Mouse (Mus musculus) embryonic facial prominence, embryonic 14.5 days (tissue): ENCODE results near the gene Enc1. TPM values are rescaled to one million over a fixed set of nuclear protein-coding genes. Genes with fewer than 3 reads are reported as not detected.

Experiments
- ATAC-seq: fragments of 200-750 bp; cut with Nextera tagmentation; 2 replicates; pipeline ENCODE4 v1.8.0; 2017; ENCODE audit warnings: low read depth, moderate number of reproducible peaks, moderate TSS enrichment
- DNase-seq: peaks from one replicate; pipeline ENCODE4 v3.0.0-alpha.2; 2015; ENCODE audit warnings: low spot score
- H3K27ac ChIP-seq: fragments of 300-500 bp; sonication (generic); replicated peaks from 2 replicates; pipeline ENCODE4 v1.5.1; 2014; ENCODE audit warnings: low read depth, mild to moderate bottlenecking, low read length, moderate library complexity
- H3K27me3 ChIP-seq: fragments of 300-500 bp; sonication (generic); replicated peaks from 2 replicates; pipeline ENCODE4 v1.6.1; 2014; ENCODE audit warnings: low read length; ENCODE audit not compliant: control insufficient read depth, insufficient read depth
- H3K36me3 ChIP-seq: fragments of 300-500 bp; sonication (generic); 2 replicates; pipeline ENCODE4 v1.6.1; 2014; ENCODE audit warnings: low read length, mixed read lengths; ENCODE audit not compliant: control insufficient read depth, insufficient read depth
- H3K4me1 ChIP-seq: fragments of 300-500 bp; sonication (generic); 2 replicates; pipeline ENCODE4 v1.6.1; 2014; ENCODE audit warnings: antibody characterized with exemption, low read length; ENCODE audit not compliant: control insufficient read depth, insufficient read depth
- H3K4me2 ChIP-seq: fragments of 300-500 bp; sonication (generic); 2 replicates; pipeline ENCODE4 v1.6.1; 2014; ENCODE audit warnings: low read depth, mild to moderate bottlenecking, low read length, moderate library complexity, mixed read lengths
- H3K4me3 ChIP-seq: fragments of 300-500 bp; sonication (generic); 2 replicates; pipeline ENCODE4 v1.5.1; 2014; ENCODE audit warnings: low read depth, mild to moderate bottlenecking, low read length
- H3K9ac ChIP-seq: fragments of 300-500 bp; sonication (generic); 2 replicates; pipeline ENCODE4 v1.6.1; 2014; ENCODE audit warnings: low read depth, mild to moderate bottlenecking, low read length, moderate library complexity, mixed read lengths
- H3K9me3 ChIP-seq: fragments of 300-500 bp; sonication (generic); 2 replicates; pipeline ENCODE4 v1.6.1; 2016; ENCODE audit warnings: low read length; ENCODE audit not compliant: control insufficient read depth
- WGBS: fragments of 180-500 bp; shearing (Covaris S2); extraction: QIAGEN DNeasy Blood & Tissue Kit; methylation state at CpG from one replicate; pipeline ENCODE4 v1.1.7; 2014; 5-methylcytosine and 5-hydroxymethylcytosine counted together
- polyA plus RNA-seq: library from polyadenylated mRNA; unstranded; fragments of >200 nt; fragmentation: Nextera tagmentation; extraction: Ambion mirVana; gene quantifications from 2 replicates; pipeline ENCODE4 v1.2.1, GENCODE M21; 2014

Enc1 gene
- 9.5 TPM in 2 replicates for polyA plus RNA-seq

DNA sequence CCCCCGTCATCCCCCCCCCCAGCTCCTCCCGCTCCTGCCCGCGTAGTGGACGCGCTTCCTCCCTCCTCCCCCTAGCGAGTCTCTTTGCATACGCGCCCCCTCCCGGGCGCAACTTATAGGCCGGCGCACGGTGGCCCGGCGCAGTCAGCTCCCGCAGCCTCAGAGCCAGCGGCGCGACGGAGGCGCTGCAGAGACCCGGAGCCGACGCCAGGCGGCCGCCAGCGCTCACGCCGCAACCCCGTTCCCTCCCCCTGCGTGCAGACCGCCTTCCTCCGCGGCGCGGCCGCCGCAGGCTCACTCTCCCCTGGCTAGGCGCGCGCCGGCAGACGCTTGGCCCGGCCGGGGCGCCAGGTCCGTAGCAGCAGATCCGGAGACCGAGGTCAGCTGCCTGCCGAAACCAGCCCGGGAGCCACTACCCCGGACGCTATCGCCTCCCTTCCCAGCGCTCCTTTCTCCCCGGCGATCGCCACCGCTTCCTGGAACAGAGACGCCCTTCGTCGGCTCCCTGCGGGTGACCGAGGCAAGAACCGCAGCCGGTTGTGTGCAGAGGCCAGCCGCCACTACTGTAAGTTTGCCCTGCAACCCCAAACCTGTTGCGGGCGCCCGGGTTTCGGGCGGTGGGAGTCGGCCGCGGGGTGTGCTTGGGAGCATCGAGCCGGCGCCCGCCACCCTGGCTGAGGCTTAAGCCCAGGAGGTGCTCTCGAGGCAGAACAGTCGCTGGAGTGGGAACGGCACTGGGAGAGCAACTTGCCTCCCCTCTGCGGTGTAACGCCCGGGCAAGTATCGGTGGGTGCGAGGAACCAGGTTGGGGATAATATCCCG is at the start of gene Enc1:
TSS of gene Enc1 (plus strand) at position 141 of the 822 bp plus-strand sequence.
- no peaks in the 10 kb centered on the region for H3K9me3 ChIP-seq
- peak within 1 kb of the TSS; percentile 94 for H3K4me3 ChIP-seq
- peak; percentile 94 for ATAC-seq
- peaks cover 15% of the 10 kb centered on the region for H3K36me3 ChIP-seq
- peak within 1 kb of the TSS; percentile 92 for H3K9ac ChIP-seq
- WGBS: 0% methylated on average over 29 of the region's 89 CpGs
- H3K27ac ChIP-seq: peak within 1 kb of the TSS; percentile 97
- no peaks in the 10 kb centered on the region for H3K27me3 ChIP-seq
- peak within 1 kb of the TSS; percentile 95 for H3K4me2 ChIP-seq
- H3K4me1 ChIP-seq: peaks cover 22% of the 10 kb centered on the region
- peak; percentile 98 for DNase-seq

- Histone ChIP-seq H3K4me2 (no peak overlapping the region), H3K4me1 (no peaks in the 10 kb centered on the region; the same call in 1 of the 2 replicates), H3K36me3 (0 out of 2 replicates have a peak, but pooled peaks cover 4% of the 10 kb centered on the region), H3K9me3 (no peaks in the 10 kb centered on the region), H3K27ac (no peak overlapping the region), H3K27me3 (no peaks in the 10 kb centered on the region), H3K9ac (no peak overlapping the region), H3K4me3 (no peak overlapping the region)
- no peak for ATAC-seq
- WGBS: 81% methylated on average over 11 of the region's 11 CpGs
- no peak for DNase-seq
These were observed 48.3 kb upstream of the Enc1 start for GRCm38 (mm10) chr13:97192649-97193048.

- no peak overlapping the region for H3K4me3 ChIP-seq
- H3K4me1 ChIP-seq: no peaks in the 10 kb centered on the region; the same call in 1 of the 2 replicates
- no peaks in the 10 kb centered on the region for H3K27me3 ChIP-seq
- DNase-seq (peak; percentile 80), ATAC-seq (no peak)
- H3K9ac ChIP-seq: no peak overlapping the region
- no peak overlapping the region for H3K4me2 ChIP-seq
- H3K27ac ChIP-seq: no peak overlapping the region
- H3K9me3 ChIP-seq: no peaks in the 10 kb centered on the region
- 0 out of 2 replicates have a peak, but pooled peaks cover 4% of the 10 kb centered on the region for H3K36me3 ChIP-seq
- WGBS: 47% methylated on average over 7 of the region's 7 CpGs
These were observed 47.5 kb upstream of the Enc1 start for GRCm38 (mm10) chr13:97193420-97193819.

DNA sequence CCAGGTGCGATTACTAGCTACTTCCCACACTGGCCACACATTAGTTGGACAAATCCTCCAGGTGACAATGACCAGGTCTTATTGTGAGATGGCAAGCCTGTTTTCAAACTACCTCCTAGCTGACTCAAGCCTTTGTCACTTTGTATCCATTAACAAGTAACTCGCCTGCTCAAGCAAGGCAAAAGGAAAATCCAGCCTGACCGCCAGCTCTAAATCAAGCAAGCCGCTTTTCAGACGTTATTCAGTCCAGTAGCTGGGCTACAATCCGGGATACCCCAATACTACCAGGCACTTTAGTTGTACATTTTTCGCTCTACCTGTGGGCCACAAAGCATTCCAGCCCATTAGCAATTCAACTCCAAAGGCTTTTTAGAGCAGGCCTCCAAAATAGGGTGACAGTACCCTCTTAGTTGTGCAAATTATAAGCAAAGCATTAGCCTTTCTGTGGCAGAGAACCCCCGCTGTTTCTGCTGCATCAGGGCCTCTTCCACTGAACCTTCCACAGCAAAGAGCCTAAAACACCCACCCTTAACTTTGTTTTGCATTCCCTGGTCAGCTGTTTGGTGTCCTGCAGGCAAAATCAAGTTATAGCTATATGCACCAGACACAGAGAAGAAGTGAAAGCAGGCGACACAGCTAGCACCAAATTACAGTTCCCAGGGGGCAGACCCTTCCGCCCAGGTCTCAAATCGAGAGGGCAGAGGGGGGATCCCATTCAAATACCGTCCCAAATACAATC is 44.5 kb upstream of the Enc1 start:
- no peak for ATAC-seq
- no peak overlapping the region for H3K4me3 ChIP-seq
- WGBS: 67% methylated on average over 12 of the region's 12 CpGs
- no peak overlapping the region for H3K27ac ChIP-seq
- no peak for DNase-seq
- H3K27me3 ChIP-seq: no peaks in the 10 kb centered on the region
- no peak overlapping the region for H3K4me2 ChIP-seq
- no peak overlapping the region for H3K9ac ChIP-seq
- H3K4me1 ChIP-seq: no peaks in the 10 kb centered on the region; the same call in 1 of the 2 replicates
- H3K9me3 ChIP-seq: no peaks in the 10 kb centered on the region
- H3K36me3 ChIP-seq: no peaks in the 10 kb centered on the region

DNA sequence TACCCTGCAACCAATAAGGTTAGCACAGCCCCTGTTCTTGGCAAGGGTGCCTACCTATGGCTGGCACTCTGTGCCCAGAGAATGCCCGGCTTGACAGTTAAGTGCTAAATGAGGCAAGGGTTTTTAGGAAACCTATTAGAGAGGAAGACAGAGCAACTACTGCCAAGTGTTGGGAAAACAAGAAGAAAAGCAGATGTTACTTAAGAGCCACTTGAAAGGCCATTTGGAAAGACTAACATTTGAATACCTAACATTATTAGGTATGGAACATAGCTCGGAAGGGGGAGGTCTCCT is 44.0 kb upstream of the Enc1 start:
- DNase-seq: no peak
- Histone ChIP-seq H3K27ac (no peak overlapping the region), H3K27me3 (no peaks in the 10 kb centered on the region), H3K9ac (no peak overlapping the region), H3K9me3 (no peaks in the 10 kb centered on the region), H3K36me3 (no peaks in the 10 kb centered on the region), H3K4me1 (no peaks in the 10 kb centered on the region; the same call in 1 of the 2 replicates), H3K4me3 (no peak overlapping the region), H3K4me2 (no peak overlapping the region)
- no peak for ATAC-seq
- WGBS: 74% methylated on average over 2 of the region's 2 CpGs

- Histone ChIP-seq H3K9me3 (no peaks in the 10 kb centered on the region), H3K27me3 (no peaks in the 10 kb centered on the region), H3K4me1 (no peaks in the 10 kb centered on the region; the same call in 1 of the 2 replicates), H3K4me2 (peak within 1 kb of the TSS; percentile 97), H3K27ac (peak within 1 kb of the TSS; percentile 65), H3K36me3 (no peaks in the 10 kb centered on the region), H3K9ac (peak within 1 kb of the TSS; percentile 72), H3K4me3 (peak within 1 kb of the TSS; percentile 70)
- DNase-seq: peak; percentile 93
- 0% methylated on average over 34 of the region's 45 CpGs for WGBS
- ATAC-seq: peak; percentile 95
These were observed 42.9 kb upstream of the Enc1 start, which contains the start of gene Hexb for GRCm38 (mm10) chr13:97197932-97198562. TSS of gene Hexb (minus strand) at chr13:97198357.

- DNase-seq (no peak), ATAC-seq (no peak)
- no peak overlapping the region for H3K9ac ChIP-seq
- no peak overlapping the region for H3K27ac ChIP-seq
- no peaks in the 10 kb centered on the region for H3K36me3 ChIP-seq
- no peaks in the 10 kb centered on the region for H3K9me3 ChIP-seq
- WGBS: 75% methylated on average over 2 of the region's 2 CpGs
- H3K4me2 ChIP-seq: no peak overlapping the region
- H3K27me3 ChIP-seq: no peaks in the 10 kb centered on the region
- no peak overlapping the region for H3K4me3 ChIP-seq
- H3K4me1 ChIP-seq: no peaks in the 10 kb centered on the region; the same call in 1 of the 2 replicates
These were observed 41.8 kb upstream of the Enc1 start for GRCm38 (mm10) chr13:97199123-97199522.

- WGBS: 50% methylated on average over 7 of the region's 7 CpGs
- no peak overlapping the region for H3K9ac ChIP-seq
- DNase-seq (peak; percentile 63), ATAC-seq (peak; percentile 37; the same call in 1 of the 2 replicates)
- peaks cover 3% of the 10 kb centered on the region; the same call in 1 of the 2 replicates for H3K4me1 ChIP-seq
- H3K36me3 ChIP-seq: no peaks in the 10 kb centered on the region
- no peak overlapping the region for H3K4me2 ChIP-seq
- H3K4me3 ChIP-seq: no peak overlapping the region
- no peak overlapping the region for H3K27ac ChIP-seq
- H3K27me3 ChIP-seq: no peaks in the 10 kb centered on the region
- H3K9me3 ChIP-seq: no peaks in the 10 kb centered on the region
These were observed 39.8 kb upstream of the Enc1 start for GRCm38 (mm10) chr13:97201076-97201475.
